Mouse (Mus musculus) bone marrow macrophage, adult 2 months (primary cell): ENCODE measurements around the gene Atad3a.

ENCODE experiments used
- CTCF ChIP-seq: IDR thresholded peaks from 2 replicates; pipeline ENCODE4 v1.5.1; 2012; ENCODE audit warnings: low read depth, mild to moderate bottlenecking, low read length, moderate library complexity
- POLR2A ChIP-seq: IDR thresholded peaks from 2 replicates; pipeline ENCODE4 v1.6.1; 2012; ENCODE audit warnings: mild to moderate bottlenecking, low read depth, low read length, borderline replicate concordance

DNA sequence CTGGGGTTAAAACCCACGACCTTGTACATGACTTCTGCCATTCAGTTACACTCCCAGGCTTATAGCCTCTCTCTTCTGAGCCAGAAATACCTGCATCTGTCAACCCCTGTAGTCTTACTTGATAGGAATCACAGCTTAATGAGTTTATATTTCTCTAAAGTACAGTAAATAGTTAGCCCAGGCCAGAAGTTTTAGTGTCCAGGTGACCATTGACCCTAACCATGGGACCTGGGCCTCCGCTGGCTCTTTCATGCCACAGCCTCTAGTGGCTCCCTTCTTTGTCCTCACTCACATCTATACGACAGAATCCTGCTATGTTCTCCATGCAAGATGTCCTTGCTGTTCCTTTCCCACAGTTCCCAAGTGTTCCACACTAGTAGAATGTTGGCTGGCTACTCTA, 46.9 kb upstream of the Atad3a start:
- TF ChIP-seq CTCF (no peak), POLR2A (no peak)
